Mouse (Mus musculus): Measurements from ENCODE around the gene Slc30a2. TPM values are rescaled to one million over a fixed set of nuclear protein-coding genes. Genes with fewer than 3 reads are reported as not detected.
"Not testable (repeated sequence)": the region's sequence is repeated elsewhere in the genome, so short reads cannot be mapped to it uniquely, and the experiment has no call there.

The Slc30a2 gene
- polyA plus RNA-seq, 1 experiment from 2014 or later = not detected

- Histone ChIP-seq H3K27ac (ENCODE audit: low read length) (no peak overlapping the region), H3K27me3 (ENCODE audit: control insufficient read depth, insufficient read depth, low read length) (peaks cover 13% of the 10 kb centered on the region; the same call in 1 of the 2 replicates), H3K4me1 (ENCODE audit: control insufficient read depth, insufficient read depth, low read length) (peaks cover 17% of the 10 kb centered on the region), H3K36me3 (ENCODE audit: control insufficient read depth, insufficient read depth, low read length) (no peaks in the 10 kb centered on the region), H3K4me3 (ENCODE audit: low read depth, low read length) (peak overlapping the region; percentile 44), H3K4me2 (replicated peaks; ENCODE audit: low read depth, low read length) (peak overlapping the region; percentile 98), H3K9me3 (ENCODE audit: control insufficient read depth, low read depth, low read length) (no peaks in the 10 kb centered on the region), H3K9ac (replicated peaks; ENCODE audit: low read depth, low read length) (no peak overlapping the region)
- 2% methylated on average over 18 of the region's 18 CpGs for WGBS
- no peak for ATAC-seq (ENCODE audit: insufficient number of reproducible peaks, insufficient read depth, low FRiP score, low read depth)
Observed at GRCm38 (mm10) chr4:134370649-134371221, 27.8 kb downstream of the Slc30a2 start.

GRCm38 (mm10) chr4:134371316-134371855 is 28.4 kb downstream of the Slc30a2 start:
- no peak for ATAC-seq (ENCODE audit: insufficient number of reproducible peaks, insufficient read depth, low FRiP score, low read depth)
- Histone ChIP-seq H3K4me3 (ENCODE audit: low read depth, low read length) (peak overlapping the region; percentile 44), H3K4me2 (replicated peaks; ENCODE audit: low read depth, low read length) (peak overlapping the region; percentile 98), H3K27me3 (ENCODE audit: control insufficient read depth, insufficient read depth, low read length) (peaks cover 13% of the 10 kb centered on the region; the same call in 1 of the 2 replicates), H3K9me3 (ENCODE audit: control insufficient read depth, low read depth, low read length) (no peaks in the 10 kb centered on the region), H3K9ac (replicated peaks; ENCODE audit: low read depth, low read length) (no peak overlapping the region), H3K4me1 (ENCODE audit: control insufficient read depth, insufficient read depth, low read length) (peaks cover 17% of the 10 kb centered on the region), H3K27ac (ENCODE audit: low read length) (no peak overlapping the region), H3K36me3 (ENCODE audit: control insufficient read depth, insufficient read depth, low read length) (no peaks in the 10 kb centered on the region)
- 2% methylated on average over 17 of the region's 17 CpGs for WGBS

DNA sequence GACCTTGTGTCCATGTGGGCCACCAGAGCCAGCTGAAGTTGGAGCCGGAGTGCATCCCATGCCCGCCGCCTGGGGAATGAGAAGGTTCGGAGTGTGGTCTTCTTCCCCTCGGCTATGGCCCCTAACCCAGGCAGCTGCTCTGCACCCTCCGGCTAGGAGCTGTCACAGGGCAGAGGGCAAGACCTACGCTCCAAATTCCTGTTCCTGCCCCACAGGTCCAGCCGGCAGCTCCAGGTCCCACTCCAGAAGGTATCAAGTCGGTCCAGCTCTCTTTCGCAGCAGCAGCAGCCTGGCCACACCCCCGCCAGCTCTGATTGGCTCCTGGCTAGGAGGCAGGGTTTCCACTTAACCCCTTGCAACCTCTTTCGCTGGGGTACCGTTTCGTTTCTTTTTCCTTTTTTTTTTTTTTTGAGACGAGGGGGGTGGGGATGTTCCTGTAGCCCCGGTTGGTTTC is 29.3 kb downstream of the Slc30a2 start:
- peak overlapping the region; percentile 98 for H3K4me2 ChIP-seq (replicated peaks; ENCODE audit: low read depth, low read length)
- ATAC-seq (ENCODE audit: insufficient number of reproducible peaks, insufficient read depth, low FRiP score, low read depth) = peak; percentile 79
- peak overlapping the region; percentile 44 for H3K4me3 ChIP-seq (ENCODE audit: low read depth, low read length)
- no peak overlapping the region for H3K27ac ChIP-seq (ENCODE audit: low read length)
- peaks cover 13% of the 10 kb centered on the region; the same call in 1 of the 2 replicates for H3K27me3 ChIP-seq (ENCODE audit: control insufficient read depth, insufficient read depth, low read length)
- H3K9me3 ChIP-seq (ENCODE audit: control insufficient read depth, low read depth, low read length) = no peaks in the 10 kb centered on the region
- peaks cover 17% of the 10 kb centered on the region for H3K4me1 ChIP-seq (ENCODE audit: control insufficient read depth, insufficient read depth, low read length)
- WGBS = under 1% methylated on average over 16 of the region's 16 CpGs
- H3K9ac ChIP-seq (replicated peaks; ENCODE audit: low read depth, low read length) = peak overlapping the region; percentile 28; the same call in 1 of the 2 replicates
- no peaks in the 10 kb centered on the region for H3K36me3 ChIP-seq (ENCODE audit: control insufficient read depth, insufficient read depth, low read length)

DNA sequence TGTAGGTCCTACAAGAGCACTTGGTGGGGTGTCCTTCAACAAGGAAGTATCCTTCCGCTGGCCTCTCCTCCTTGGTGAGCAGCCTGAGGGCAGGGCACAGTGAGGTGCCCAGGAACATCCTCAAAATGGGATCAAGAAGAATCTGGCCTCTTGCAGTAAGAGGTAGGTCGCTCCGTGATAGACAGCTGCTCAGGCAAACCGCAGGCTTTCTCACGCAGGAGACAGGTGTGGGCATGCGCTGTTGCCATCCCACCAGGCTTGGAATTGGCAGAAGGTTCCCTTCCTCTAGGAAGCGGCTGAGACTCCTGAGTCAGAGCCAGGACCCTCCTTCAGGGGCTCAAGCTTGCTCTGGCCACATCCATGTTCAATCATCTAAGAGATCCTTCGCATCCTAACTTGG is 30.3 kb downstream of the Slc30a2 start:
- no peak for ATAC-seq (ENCODE audit: insufficient number of reproducible peaks, insufficient read depth, low FRiP score, low read depth)
- H3K4me3 ChIP-seq (ENCODE audit: low read depth, low read length) = no peak overlapping the region
- no peaks in the 10 kb centered on the region for H3K36me3 ChIP-seq (ENCODE audit: control insufficient read depth, insufficient read depth, low read length)
- H3K4me2 ChIP-seq (replicated peaks; ENCODE audit: low read depth, low read length) = no peak overlapping the region
- H3K9ac ChIP-seq (replicated peaks; ENCODE audit: low read depth, low read length) = no peak overlapping the region
- WGBS = 79% methylated on average over 8 of the region's 8 CpGs
- peaks cover 17% of the 10 kb centered on the region for H3K4me1 ChIP-seq (ENCODE audit: control insufficient read depth, insufficient read depth, low read length)
- peaks cover 13% of the 10 kb centered on the region; the same call in 1 of the 2 replicates for H3K27me3 ChIP-seq (ENCODE audit: control insufficient read depth, insufficient read depth, low read length)
- H3K27ac ChIP-seq (ENCODE audit: low read length) = no peak overlapping the region
- H3K9me3 ChIP-seq (ENCODE audit: control insufficient read depth, low read depth, low read length) = no peaks in the 10 kb centered on the region

- peaks cover 13% of the 10 kb centered on the region; the same call in 1 of the 2 replicates for H3K27me3 ChIP-seq (ENCODE audit: control insufficient read depth, insufficient read depth, low read length)
- no peak for ATAC-seq (ENCODE audit: insufficient number of reproducible peaks, insufficient read depth, low FRiP score, low read depth)
- no peak overlapping the region for H3K4me3 ChIP-seq (ENCODE audit: low read depth, low read length)
- no peak overlapping the region for H3K4me2 ChIP-seq (replicated peaks; ENCODE audit: low read depth, low read length)
- no peaks in the 10 kb centered on the region for H3K36me3 ChIP-seq (ENCODE audit: control insufficient read depth, insufficient read depth, low read length)
- H3K9me3 ChIP-seq (ENCODE audit: control insufficient read depth, low read depth, low read length) = no peaks in the 10 kb centered on the region
- no peak overlapping the region for H3K27ac ChIP-seq (ENCODE audit: low read length)
- H3K4me1 ChIP-seq (ENCODE audit: control insufficient read depth, insufficient read depth, low read length) = peaks cover 17% of the 10 kb centered on the region
- H3K9ac ChIP-seq (replicated peaks; ENCODE audit: low read depth, low read length) = no peak overlapping the region
- WGBS = 37% methylated on average over 1 of the region's 1 CpGs
Observed at GRCm38 (mm10) chr4:134374306-134374705, 31.3 kb downstream of the Slc30a2 start.

- WGBS = 28% methylated on average over 10 of the region's 10 CpGs
- H3K4me1 ChIP-seq (ENCODE audit: control insufficient read depth, insufficient read depth, low read length) = no peaks in the 10 kb centered on the region
- no peak overlapping the region for H3K4me2 ChIP-seq (replicated peaks; ENCODE audit: low read depth, low read length)
- H3K27ac ChIP-seq (ENCODE audit: low read length) = no peak overlapping the region
- no peak overlapping the region for H3K4me3 ChIP-seq (ENCODE audit: low read depth, low read length)
- ATAC-seq (ENCODE audit: insufficient number of reproducible peaks, insufficient read depth, low FRiP score, low read depth) = no peak
- no peaks in the 10 kb centered on the region for H3K36me3 ChIP-seq (ENCODE audit: control insufficient read depth, insufficient read depth, low read length)
- H3K9me3 ChIP-seq (ENCODE audit: control insufficient read depth, low read depth, low read length) = no peaks in the 10 kb centered on the region
- no peaks in the 10 kb centered on the region for H3K27me3 ChIP-seq (ENCODE audit: control insufficient read depth, insufficient read depth, low read length)
- H3K9ac ChIP-seq (replicated peaks; ENCODE audit: low read depth, low read length) = no peak overlapping the region
Observed at GRCm38 (mm10) chr4:134378089-134378615, 35.2 kb downstream of the Slc30a2 start.

DNA sequence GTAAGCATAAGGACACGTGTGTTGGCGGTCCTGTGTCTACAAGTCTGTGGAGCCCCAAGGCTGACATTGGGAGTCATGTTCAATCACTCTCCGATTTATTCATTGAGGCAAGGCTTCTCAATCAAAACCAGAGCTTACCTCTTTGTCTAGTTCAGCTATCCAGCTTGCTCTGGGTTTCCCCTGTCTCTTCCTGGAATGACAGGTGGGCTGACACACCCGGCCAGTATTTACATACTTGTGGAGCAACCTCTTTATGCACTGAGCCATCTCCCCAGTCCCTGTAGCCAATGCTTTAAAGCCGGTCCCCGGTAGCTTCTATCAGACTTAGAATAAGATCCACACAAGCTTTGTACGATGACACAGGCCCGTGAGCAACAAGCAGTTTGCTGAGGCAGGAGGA is 36.5 kb downstream of the Slc30a2 start:
- no peak overlapping the region for H3K4me2 ChIP-seq (replicated peaks; ENCODE audit: low read depth, low read length)
- no peaks in the 10 kb centered on the region for H3K4me1 ChIP-seq (ENCODE audit: control insufficient read depth, insufficient read depth, low read length)
- ATAC-seq (ENCODE audit: insufficient number of reproducible peaks, insufficient read depth, low FRiP score, low read depth) = no peak
- no peak overlapping the region for H3K4me3 ChIP-seq (ENCODE audit: low read depth, low read length)
- no peaks in the 10 kb centered on the region for H3K27me3 ChIP-seq (ENCODE audit: control insufficient read depth, insufficient read depth, low read length)
- 69% methylated on average over 8 of the region's 8 CpGs for WGBS
- no peaks in the 10 kb centered on the region for H3K9me3 ChIP-seq (ENCODE audit: control insufficient read depth, low read depth, low read length)
- H3K27ac ChIP-seq (ENCODE audit: low read length) = no peak overlapping the region
- H3K36me3 ChIP-seq (ENCODE audit: control insufficient read depth, insufficient read depth, low read length) = no peaks in the 10 kb centered on the region
- no peak overlapping the region for H3K9ac ChIP-seq (replicated peaks; ENCODE audit: low read depth, low read length)

DNA sequence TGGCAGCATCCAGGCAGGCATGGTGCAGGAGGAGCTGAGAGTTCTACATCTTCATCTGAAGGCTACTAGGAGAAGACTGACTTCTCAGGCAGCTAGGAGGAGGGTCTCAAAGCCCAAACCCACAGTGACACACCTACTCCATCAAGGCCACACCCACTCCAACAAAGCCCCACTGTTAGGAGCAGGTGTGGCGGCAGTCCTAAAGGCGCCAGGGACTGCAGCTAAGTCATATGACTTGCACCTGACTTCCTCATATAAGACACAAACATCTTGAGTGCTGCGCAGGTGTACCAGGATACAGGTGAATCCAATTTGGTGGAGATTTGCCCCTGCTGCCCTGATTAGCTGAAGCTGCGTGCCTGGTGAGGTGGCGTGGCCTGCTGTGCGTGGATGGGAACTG is 40.8 kb downstream of the Slc30a2 start, which contains the start of gene Extl1:
TSS of gene Extl1 (minus strand) at position 101 of the 400 bp plus-strand sequence.
- ATAC-seq (ENCODE audit: insufficient number of reproducible peaks, insufficient read depth, low FRiP score, low read depth); H3K4me1 ChIP-seq (ENCODE audit: control insufficient read depth, insufficient read depth, low read length); H3K27me3 ChIP-seq (ENCODE audit: control insufficient read depth, insufficient read depth, low read length); H3K27ac ChIP-seq (ENCODE audit: low read length); H3K9ac ChIP-seq (replicated peaks; ENCODE audit: low read depth, low read length); H3K36me3 ChIP-seq (ENCODE audit: control insufficient read depth, insufficient read depth, low read length); H3K4me3 ChIP-seq (ENCODE audit: low read depth, low read length); H3K4me2 ChIP-seq (replicated peaks; ENCODE audit: low read depth, low read length); H3K9me3 ChIP-seq (ENCODE audit: control insufficient read depth, low read depth, low read length): not testable (repeated sequence)
- WGBS = 92% methylated on average over 2 of the region's 6 CpGs
